Mouse (Mus musculus) MEL (cell line): ENCODE results near the gene Rassf6. TPM values are rescaled to one million over a fixed set of nuclear protein-coding genes. Genes with fewer than 3 reads are reported as not detected.

Experiments used
- DNase-seq: peaks from one replicate; pipeline ENCODE4 v3.0.0; 2011; ENCODE audit warnings: low read depth, low spot score
- H3K27ac ChIP-seq: 2 replicates; pipeline ENCODE4 v1.5.1; 2012; ENCODE audit warnings: low read depth, mild to moderate bottlenecking, control low read depth, low read length, moderate library complexity; ENCODE audit not compliant: control insufficient read depth
- H3K27me3 ChIP-seq, 2 experiments: fragments of 150-350 bp in 1 of 2; sonication (generic) in 1 of 2; 2 replicates each; pipeline ENCODE4 v1.6.1; 2012; ENCODE audit warnings: low read length in 2 of 2, mild to moderate bottlenecking in 2 of 2, improper control_type of control experiment in 1 of 2, moderate library complexity in 1 of 2; ENCODE audit not compliant: insufficient read depth in 2 of 2, control insufficient read depth in 1 of 2
- H3K36me3 ChIP-seq, 2 experiments: 2 replicates each; pipeline ENCODE4 v1.6.1; 2012 to 2014; ENCODE audit warnings: low read length in 2 of 2, improper control_type of control experiment in 1 of 2, inconsistent platforms in 1 of 2, mild to moderate bottlenecking in 1 of 2; ENCODE audit not compliant: insufficient read depth in 2 of 2, control insufficient read depth in 1 of 2
- H3K4me1 ChIP-seq, 2 experiments: fragments of 150-350 bp in 1 of 2; sonication (generic) in 1 of 2; 2 replicates each; pipeline ENCODE4 v1.6.1; 2012; ENCODE audit warnings: low read length in 2 of 2, improper control_type of control experiment in 1 of 2, mild to moderate bottlenecking in 1 of 2; ENCODE audit not compliant: insufficient read depth in 2 of 2, control insufficient read depth in 1 of 2
- H3K4me3 ChIP-seq, 2 experiments: fragments of 150-350 bp in 1 of 2; sonication (generic) in 1 of 2; 2 replicates each; pipeline ENCODE4 v1.5.1; 2012; ENCODE audit warnings: low read depth in 2 of 2, low read length in 2 of 2, mild to moderate bottlenecking in 2 of 2, moderate library complexity in 2 of 2, control low read depth in 1 of 2, improper control_type of control experiment in 1 of 2; ENCODE audit not compliant: control insufficient read depth in 1 of 2, insufficient read depth in 1 of 2
- H3K79me2 ChIP-seq: 2 replicates; pipeline ENCODE4 v1.6.1; 2012; ENCODE audit warnings: mild to moderate bottlenecking, low read length, moderate library complexity; ENCODE audit not compliant: control insufficient read depth, poor library complexity, insufficient read depth
- H3K9ac ChIP-seq: 2 replicates; pipeline ENCODE4 v1.6.1; 2012; ENCODE audit warnings: low read depth, mild to moderate bottlenecking, control low read depth, low read length, moderate library complexity; ENCODE audit not compliant: control insufficient read depth, poor library complexity, severe bottlenecking
- H3K9me3 ChIP-seq: fragments of 150-350 bp; sonication (generic); replicated peaks from 2 replicates; pipeline ENCODE4 v1.6.1; 2012; ENCODE audit warnings: mild to moderate bottlenecking, low read length, improper control_type of control experiment, moderate library complexity; ENCODE audit not compliant: insufficient read depth
- BHLHE40 ChIP-seq: IDR thresholded peaks from 2 replicates; pipeline ENCODE4 v1.6.1; 2012; ENCODE audit warnings: low read depth, mild to moderate bottlenecking, inconsistent platforms, low read length, improper control_type of control experiment, borderline replicate concordance
- CHD1 ChIP-seq: IDR thresholded peaks from 2 replicates; pipeline ENCODE4 v1.6.1; 2012; ENCODE audit warnings: low read depth, mild to moderate bottlenecking, inconsistent platforms, low read length, improper control_type of control experiment
- CHD2 ChIP-seq: IDR thresholded peaks from 2 replicates; pipeline ENCODE4 v1.6.1; 2011; ENCODE audit warnings: low read length, improper control_type of control experiment
- CTCF ChIP-seq, 3 experiments: IDR thresholded peaks in 2 of 3; conservative IDR thresholded peaks in 1 of 3; 2 replicates each; pipeline ENCODE4 v1.5.1; 2011 to 2012; ENCODE audit warnings: low read length in 3 of 3, low read depth in 2 of 3, mild to moderate bottlenecking in 2 of 3, improper control_type of control experiment in 1 of 3, inconsistent platforms in 1 of 3, mixed read lengths in 1 of 3, moderate library complexity in 1 of 3; ENCODE audit not compliant: control insufficient read depth in 1 of 3, insufficient read depth in 1 of 3, poor library complexity in 1 of 3, severe bottlenecking in 1 of 3
- E2F4 ChIP-seq: IDR thresholded peaks from 2 replicates; pipeline ENCODE4 v1.6.1; 2011; ENCODE audit warnings: low read depth, low read length, improper control_type of control experiment, borderline replicate concordance
- ELF1 ChIP-seq: IDR thresholded peaks from 2 replicates; pipeline ENCODE4 v1.6.1; 2014; ENCODE audit warnings: low read depth, mild to moderate bottlenecking, inconsistent platforms, low read length, improper control_type of control experiment, moderate library complexity
- EP300 ChIP-seq, 2 experiments: IDR thresholded peaks; 2 replicates each; pipeline ENCODE4 v1.6.1; 2011; ENCODE audit warnings: improper control_type of control experiment in 2 of 2, low read length in 2 of 2, low read depth in 1 of 2, mild to moderate bottlenecking in 1 of 2
- ETS1 ChIP-seq: IDR thresholded peaks from 2 replicates; pipeline ENCODE4 v1.6.1; 2012; ENCODE audit warnings: low read depth, mild to moderate bottlenecking, inconsistent platforms, low read length, improper control_type of control experiment, moderate library complexity
- GATA1 ChIP-seq: IDR thresholded peaks from 2 replicates; pipeline ENCODE4 v1.6.1; 2011; ENCODE audit warnings: low read depth, low read length, improper control_type of control experiment
- HCFC1 ChIP-seq: IDR thresholded peaks from 2 replicates; pipeline ENCODE4 v1.6.1; 2012; ENCODE audit warnings: low read depth, mild to moderate bottlenecking, inconsistent platforms, low read length, improper control_type of control experiment, moderate library complexity
- MAFK ChIP-seq: IDR thresholded peaks from 2 replicates; pipeline ENCODE4 v1.6.1; 2011; ENCODE audit warnings: low read depth, mild to moderate bottlenecking, low read length, improper control_type of control experiment, borderline replicate concordance
- MAX ChIP-seq: IDR thresholded peaks from 2 replicates; pipeline ENCODE4 v1.6.1; 2011; ENCODE audit warnings: low read length, improper control_type of control experiment
- MXI1 ChIP-seq: IDR thresholded peaks from 2 replicates; pipeline ENCODE4 v1.6.1; 2011; ENCODE audit warnings: mild to moderate bottlenecking, low read depth, low read length, improper control_type of control experiment
- MYB ChIP-seq: IDR thresholded peaks from 2 replicates; pipeline ENCODE4 v1.6.1; 2011; ENCODE audit warnings: mild to moderate bottlenecking, low read depth, low read length, improper control_type of control experiment
- POLR2AphosphoS2 ChIP-seq: IDR thresholded peaks from 2 replicates; pipeline ENCODE4 v1.6.1; 2011; ENCODE audit warnings: low read length, improper control_type of control experiment
- SIN3A ChIP-seq: IDR thresholded peaks from 2 replicates; pipeline ENCODE4 v1.6.1; 2012; ENCODE audit warnings: low read length, improper control_type of control experiment, inconsistent platforms
- SMC3 ChIP-seq: IDR thresholded peaks from 2 replicates; pipeline ENCODE4 v1.6.1; 2011; ENCODE audit warnings: low read depth, low read length, improper control_type of control experiment
- TAL1 ChIP-seq: IDR thresholded peaks from 2 replicates; pipeline ENCODE4 v1.6.1; 2012; ENCODE audit warnings: mild to moderate bottlenecking, inconsistent platforms, low read length, moderate library complexity, mixed read lengths
- UBTF ChIP-seq: IDR thresholded peaks from 2 replicates; pipeline ENCODE4 v1.6.1; 2012; ENCODE audit warnings: low read depth, mild to moderate bottlenecking, inconsistent platforms, low read length, improper control_type of control experiment, moderate library complexity, borderline replicate concordance; ENCODE audit not compliant: insufficient read depth
- USF1 ChIP-seq: IDR thresholded peaks from 2 replicates; pipeline ENCODE4 v1.6.1; 2014; ENCODE audit warnings: low read depth, mild to moderate bottlenecking, inconsistent platforms, low read length, improper control_type of control experiment, moderate library complexity
- USF2 ChIP-seq, 2 experiments: IDR thresholded peaks; 2 replicates each; pipeline ENCODE4 v1.6.1; 2011 to 2012; ENCODE audit warnings: improper control_type of control experiment in 2 of 2, low read length in 2 of 2, borderline replicate concordance in 1 of 2, inconsistent platforms in 1 of 2, low read depth in 1 of 2, mild to moderate bottlenecking in 1 of 2; ENCODE audit not compliant: insufficient read depth in 1 of 2
- ZKSCAN1 ChIP-seq: IDR thresholded peaks from 2 replicates; pipeline ENCODE4 v1.6.1; 2012; ENCODE audit warnings: low read depth, mild to moderate bottlenecking, inconsistent platforms, low read length, improper control_type of control experiment, moderate library complexity
- polyA plus RNA-seq, 2 experiments: library from polyadenylated mRNA; stranded (reverse) in 1 of 2; unstranded in 1 of 2; fragments of >175 nt in 1 of 2; fragments of >200 nt in 1 of 2; gene quantifications; 2 replicates each; pipeline versions ENCODE4 v1.2.1 to v1.2.4; 2012; ENCODE audit warnings: low replicate concordance in 2 of 2, low read depth in 1 of 2; ENCODE audit not compliant: insufficient read length in 2 of 2, insufficient read depth in 1 of 2, missing spikeins in 1 of 2
- total RNA-seq: library from RNA; depleted of rRNA; stranded (reverse); fragments of 300-350 nt; gene quantifications from 2 replicates; pipeline ENCODE4 v1.2.3, GENCODE M21; 2012

Gene Rassf6
- total and polyA plus RNA-seq, 3 experiments = 0.39 TPM; not detected in 2

- Histone ChIP-seq H3K9ac (no peak overlapping the region), H3K79me2 (no peaks in the 10 kb centered on the region), H3K4me1 (no peaks in the 10 kb centered on the region), H3K4me3 (no peak overlapping the region), H3K36me3 (no peaks in the 10 kb centered on the region), H3K27me3 (no peaks in the 10 kb centered on the region; a peak in 1 of 4 replicates)
- no peak for TF ChIP-seq CHD2
- TF ChIP-seq GATA1 = no peak
- TF ChIP-seq, all 39 proteins: peak for 0
- Histone ChIP-seq H3K27ac (no peak overlapping the region), H3K9me3 (no peaks in the 10 kb centered on the region)
- no peak for DNase-seq
These were observed 12.4 kb downstream of the Rassf6 start for GRCm38 (mm10) chr5:90628011-90628410.

DNA sequence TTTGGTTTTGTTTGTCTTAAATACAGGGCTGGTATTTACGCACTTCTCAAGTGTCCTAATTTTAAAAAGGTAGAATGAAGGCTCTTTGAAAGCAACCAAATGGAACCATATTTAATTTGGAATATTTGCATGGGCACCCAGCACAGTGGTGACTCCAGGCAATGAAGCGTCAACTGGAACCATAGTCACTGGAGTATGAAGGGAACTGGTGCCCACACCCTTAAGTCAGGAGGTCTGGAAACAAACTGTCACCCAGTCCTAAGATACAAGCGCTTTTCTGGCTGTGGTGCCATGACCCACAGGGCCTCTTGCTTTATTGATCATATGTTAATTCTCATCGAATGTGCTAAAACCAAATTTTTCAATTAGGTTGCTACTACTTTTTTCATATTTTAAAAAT lies 13.0 kb downstream of the Rassf6 start:
- Histone ChIP-seq H3K9ac (no peak overlapping the region), H3K27me3 (no peaks in the 10 kb centered on the region; a peak in 1 of 4 replicates), H3K27ac (no peak overlapping the region), H3K4me3 (no peak overlapping the region), H3K4me1 (no peaks in the 10 kb centered on the region), H3K9me3 (no peaks in the 10 kb centered on the region), H3K79me2 (no peaks in the 10 kb centered on the region), H3K36me3 (no peaks in the 10 kb centered on the region)
- no peak for DNase-seq
- TF ChIP-seq USF2 (IDR thresholded peaks at IDR 0.05; ENCODE audit: borderline replicate concordance in 1 of 2, insufficient read depth in 1 of 2, low read depth in 1 of 2, low read length in 2 of 2) = no peak
- no peak for TF ChIP-seq ELF1
- TF ChIP-seq E2F4 = no peak
- no peak for TF ChIP-seq SIN3A
- TF ChIP-seq, all 39 proteins: peak for 0

- H3K9ac ChIP-seq = no peak overlapping the region
- H3K4me1 ChIP-seq = no peaks in the 10 kb centered on the region
- H3K27me3 ChIP-seq = no peaks in the 10 kb centered on the region; a peak in 1 of 4 replicates
- DNase-seq = no peak
- no peaks in the 10 kb centered on the region for H3K36me3 ChIP-seq
- no peaks in the 10 kb centered on the region for H3K79me2 ChIP-seq
- TF ChIP-seq EP300 (IDR thresholded peaks at IDR 0.05; ENCODE audit: low read depth in 1 of 2, low read length in 2 of 2) (no peak), CHD2 (no peak), CHD1 (no peak), E2F4 (no peak), CTCF (IDR thresholded peaks at IDR 0.05 in 2 of 3, conservative IDR thresholded peaks at IDR 0.05 in 1 of 3; ENCODE audit: control insufficient read depth in 1 of 3, insufficient read depth in 1 of 3, low read depth in 2 of 3, low read length in 3 of 3, poor library complexity in 1 of 3, severe bottlenecking in 1 of 3) (no peak), TAL1 (no peak), MXI1 (no peak), SMC3 (no peak), ETS1 (no peak), POLR2AphosphoS2 (no peak), ZKSCAN1 (no peak), MAFK (no peak), MAX (no peak), UBTF (no peak), SIN3A (no peak), BHLHE40 (no peak), HCFC1 (no peak), USF1 (no peak), MYB (no peak)
- H3K27ac ChIP-seq = no peak overlapping the region
- H3K9me3 ChIP-seq = no peaks in the 10 kb centered on the region
- H3K4me3 ChIP-seq = no peak overlapping the region
These were observed 15.6 kb downstream of the Rassf6 start for GRCm38 (mm10) chr5:90624708-90625425.
